Mouse (Mus musculus) bone marrow macrophage, adult 2 months (primary cell): ENCODE data around the gene Aspa.

Experiments
- CTCF ChIP-seq: IDR thresholded peaks from 2 replicates; pipeline ENCODE4 v1.5.1; 2012; ENCODE audit warnings: low read depth, mild to moderate bottlenecking, low read length, moderate library complexity
- POLR2A ChIP-seq: IDR thresholded peaks from 2 replicates; pipeline ENCODE4 v1.6.1; 2012; ENCODE audit warnings: mild to moderate bottlenecking, low read depth, low read length, borderline replicate concordance

DNA sequence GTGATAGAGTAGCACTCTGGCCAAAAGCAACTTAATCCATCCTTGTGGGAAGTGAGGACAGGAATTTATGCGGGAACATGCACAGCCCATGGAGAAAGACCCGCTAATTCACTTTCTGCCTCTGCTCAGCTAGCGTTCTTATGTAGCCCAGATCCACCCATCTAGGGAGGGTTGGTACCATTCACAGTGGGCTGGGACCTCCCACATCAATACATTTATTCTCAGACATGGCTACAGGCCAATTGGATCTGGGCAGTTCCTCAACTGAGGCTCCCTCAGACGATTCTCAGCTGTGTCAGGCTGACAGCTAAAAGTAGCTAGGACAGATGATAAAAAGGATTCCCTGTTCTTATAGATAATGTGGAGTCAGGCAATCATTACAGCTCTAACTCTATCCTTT lies 2.0 kb downstream of the Aspa start:
- no peak for TF ChIP-seq CTCF
- TF ChIP-seq POLR2A: no peak
